Mouse (Mus musculus): ENCODE data around the gene Pkp1. TPM values are rescaled to one million over a fixed set of nuclear protein-coding genes. Genes with fewer than 3 reads are reported as not detected.

Gene Pkp1
- polyA plus RNA-seq, 1 experiment from 2014 or later: 0.24 TPM

GRCm38 (mm10) chr1:135838626-135839025 lies 80.4 kb downstream of the Pkp1 start:
- no peak overlapping the region for H3K4me2 ChIP-seq (replicated peaks; ENCODE audit: low read depth, low read length)
- no peak overlapping the region for H3K4me3 ChIP-seq (ENCODE audit: low read length)
- no peak overlapping the region for H3K27ac ChIP-seq (ENCODE audit: low read length)
- no peak for ATAC-seq (ENCODE audit: low FRiP score, low TSS enrichment)
- H3K36me3 ChIP-seq (ENCODE audit: insufficient read depth, low read length): no peaks in the 10 kb centered on the region
- no peaks in the 10 kb centered on the region for H3K9me3 ChIP-seq (ENCODE audit: low read length)
- no peaks in the 10 kb centered on the region for H3K27me3 ChIP-seq (ENCODE audit: insufficient read depth, low read length)
- no peak overlapping the region for H3K9ac ChIP-seq (replicated peaks; ENCODE audit: low read length)
- 0 out of 2 replicates have a peak, but pooled peaks cover 3% of the 10 kb centered on the region for H3K4me1 ChIP-seq (ENCODE audit: insufficient read depth, low read length)
- WGBS: 63% methylated on average over 4 of the region's 4 CpGs

GRCm38 (mm10) chr1:135835716-135836483 lies 83.1 kb downstream of the Pkp1 start, which contains the start of gene Tnnt2:
TSS of gene Tnnt2 (plus strand) at chr1:135836354.
- no peak within 1 kb of the TSS for H3K27ac ChIP-seq (ENCODE audit: low read length)
- no peaks in the 10 kb centered on the region for H3K27me3 ChIP-seq (ENCODE audit: insufficient read depth, low read length)
- 0 out of 2 replicates have a peak, but pooled peaks cover 3% of the 10 kb centered on the region for H3K4me1 ChIP-seq (ENCODE audit: insufficient read depth, low read length)
- no peaks in the 10 kb centered on the region for H3K9me3 ChIP-seq (ENCODE audit: low read length)
- 42% methylated on average over 9 of the region's 9 CpGs for WGBS
- no peak within 1 kb of the TSS for H3K9ac ChIP-seq (replicated peaks; ENCODE audit: low read length)
- H3K4me3 ChIP-seq (ENCODE audit: low read length): no peak within 1 kb of the TSS
- ATAC-seq (ENCODE audit: low FRiP score, low TSS enrichment): peak; percentile 32; the same call in 1 of the 2 replicates
- no peaks in the 10 kb centered on the region for H3K36me3 ChIP-seq (ENCODE audit: insufficient read depth, low read length)
- no peak within 1 kb of the TSS for H3K4me2 ChIP-seq (replicated peaks; ENCODE audit: low read depth, low read length)

- ATAC-seq (ENCODE audit: low FRiP score, low TSS enrichment): no peak
- Histone ChIP-seq H3K9ac (replicated peaks; ENCODE audit: low read length) (no peak overlapping the region), H3K4me2 (replicated peaks; ENCODE audit: low read depth, low read length) (no peak overlapping the region), H3K36me3 (ENCODE audit: insufficient read depth, low read length) (no peaks in the 10 kb centered on the region), H3K4me1 (ENCODE audit: insufficient read depth, low read length) (0 out of 2 replicates have a peak, but pooled peaks cover 3% of the 10 kb centered on the region), H3K9me3 (ENCODE audit: low read length) (no peaks in the 10 kb centered on the region), H3K4me3 (ENCODE audit: low read length) (no peak overlapping the region), H3K27ac (ENCODE audit: low read length) (no peak overlapping the region), H3K27me3 (ENCODE audit: insufficient read depth, low read length) (no peaks in the 10 kb centered on the region)
- 77% methylated on average over 8 of the region's 8 CpGs for WGBS
Measured at GRCm38 (mm10) chr1:135834983-135835382, 84.0 kb downstream of the Pkp1 start.

GRCm38 (mm10) chr1:135834206-135834859 lies 84.7 kb downstream of the Pkp1 start:
- H3K9me3 ChIP-seq (ENCODE audit: low read length): no peaks in the 10 kb centered on the region
- 52% methylated on average over 6 of the region's 6 CpGs for WGBS
- ATAC-seq (ENCODE audit: low FRiP score, low TSS enrichment): no peak
- H3K27ac ChIP-seq (ENCODE audit: low read length): no peak overlapping the region
- no peak overlapping the region for H3K4me2 ChIP-seq (replicated peaks; ENCODE audit: low read depth, low read length)
- H3K27me3 ChIP-seq (ENCODE audit: insufficient read depth, low read length): no peaks in the 10 kb centered on the region
- no peak overlapping the region for H3K9ac ChIP-seq (replicated peaks; ENCODE audit: low read length)
- H3K4me3 ChIP-seq (ENCODE audit: low read length): no peak overlapping the region
- no peaks in the 10 kb centered on the region for H3K36me3 ChIP-seq (ENCODE audit: insufficient read depth, low read length)
- 0 out of 2 replicates have a peak, but pooled peaks cover 3% of the 10 kb centered on the region for H3K4me1 ChIP-seq (ENCODE audit: insufficient read depth, low read length)

- Histone ChIP-seq H3K4me1 (ENCODE audit: insufficient read depth, low read length) (0 out of 2 replicates have a peak, but pooled peaks cover under 1% of the 10 kb centered on the region), H3K4me2 (replicated peaks; ENCODE audit: low read depth, low read length) (no peak overlapping the region), H3K4me3 (ENCODE audit: low read length) (no peak overlapping the region), H3K27ac (ENCODE audit: low read length) (no peak overlapping the region), H3K9me3 (ENCODE audit: low read length) (no peaks in the 10 kb centered on the region), H3K9ac (replicated peaks; ENCODE audit: low read length) (no peak overlapping the region), H3K36me3 (ENCODE audit: insufficient read depth, low read length) (no peaks in the 10 kb centered on the region; the same call in 1 of the 2 replicates), H3K27me3 (ENCODE audit: insufficient read depth, low read length) (no peaks in the 10 kb centered on the region)
- ATAC-seq (ENCODE audit: low FRiP score, low TSS enrichment): no peak
- WGBS: 50% methylated on average over 1 of the region's 1 CpGs
Measured at GRCm38 (mm10) chr1:135828918-135829317, 90.1 kb downstream of the Pkp1 start.

- Histone ChIP-seq H3K27me3 (ENCODE audit: insufficient read depth, low read length) (peaks cover 29% of the 10 kb centered on the region), H3K27ac (ENCODE audit: low read length) (no peak overlapping the region), H3K4me2 (replicated peaks; ENCODE audit: low read depth, low read length) (no peak overlapping the region), H3K4me3 (ENCODE audit: low read length) (no peak overlapping the region), H3K9me3 (ENCODE audit: low read length) (no peaks in the 10 kb centered on the region), H3K9ac (replicated peaks; ENCODE audit: low read length) (no peak overlapping the region), H3K4me1 (ENCODE audit: insufficient read depth, low read length) (peaks cover 40% of the 10 kb centered on the region), H3K36me3 (ENCODE audit: insufficient read depth, low read length) (no peaks in the 10 kb centered on the region)
- no peak for ATAC-seq (ENCODE audit: low FRiP score, low TSS enrichment)
- WGBS: 78% methylated on average over 7 of the region's 7 CpGs
Measured at GRCm38 (mm10) chr1:135821780-135822179, 97.2 kb downstream of the Pkp1 start.

Other genes with a start within 250 kb of the Pkp1 start
- gene Csrp1, start 199.1 kb downstream of the Pkp1 start, polyA plus RNA-seq (2015; fragmentation: Nextera tagmentation; extraction: Ambion mirVana): 141 and 157 TPM in 2 replicates
- gene Phlda3, start 153.1 kb downstream of the Pkp1 start, polyA plus RNA-seq (2015; fragmentation: Nextera tagmentation; extraction: Ambion mirVana): 79.6 and 87.5 TPM in 2 replicates
- gene Tnni1, start 139.8 kb downstream of the Pkp1 start, polyA plus RNA-seq (2015; fragmentation: Nextera tagmentation; extraction: Ambion mirVana): 21.9 and 23.5 TPM in 2 replicates
- gene Lad1, start 100.6 kb downstream of the Pkp1 start, polyA plus RNA-seq (2015; fragmentation: Nextera tagmentation; extraction: Ambion mirVana): 29.1 and 30.8 TPM in 2 replicates
- 9.4 and 37.2 TPM in 2 replicates for gene Tnnt2, start 82.9 kb downstream of the Pkp1 start, polyA plus RNA-seq (2015; fragmentation: Nextera tagmentation; extraction: Ambion mirVana)
- 0.17 and 0.30 TPM in 2 replicates for gene Igfn1, start 87.1 kb upstream of the Pkp1 start, polyA plus RNA-seq (2015; fragmentation: Nextera tagmentation; extraction: Ambion mirVana)
- 260 and 268 TPM in 2 replicates for gene Tmem9, start 88.9 kb upstream of the Pkp1 start, polyA plus RNA-seq (2015; fragmentation: Nextera tagmentation; extraction: Ambion mirVana)
- gene Ascl5, start 131.6 kb upstream of the Pkp1 start, polyA plus RNA-seq (2015; fragmentation: Nextera tagmentation; extraction: Ambion mirVana): not detected in 2 replicates
- gene Cacna1s, start 133.5 kb upstream of the Pkp1 start, polyA plus RNA-seq (2015; fragmentation: Nextera tagmentation; extraction: Ambion mirVana): 0.36 TPM in 2 replicates
- gene Kif21b, start 212.2 kb upstream of the Pkp1 start, polyA plus RNA-seq (2015; fragmentation: Nextera tagmentation; extraction: Ambion mirVana): 2.2 TPM in 2 replicates

Data from kidney, embryonic 16.5 days (tissue).